Comparison of ENCODE assay signal across 9 mouse cellular contexts in the genomic region with DNA sequence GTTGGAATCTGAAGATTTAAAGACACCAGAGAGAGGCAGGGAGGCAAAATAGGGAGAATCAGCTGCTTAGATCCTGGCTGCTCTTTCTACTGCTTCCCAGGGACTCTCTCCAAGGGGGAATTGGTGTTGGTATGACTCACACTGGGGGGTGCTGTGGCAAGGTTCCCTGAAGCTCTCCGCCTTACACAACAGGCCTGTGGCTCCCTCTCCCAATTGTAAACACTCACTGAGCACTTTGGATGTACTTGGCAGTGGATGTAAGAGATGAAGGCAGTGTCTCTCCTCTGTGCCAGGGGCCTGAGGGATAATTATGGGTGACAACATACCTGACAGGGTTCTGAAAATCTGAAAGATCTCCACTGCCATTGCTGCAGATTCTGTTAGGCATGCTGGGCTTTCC.
DNase-seq lines count a peak whose midpoint lies in the region; ATAC-seq and TF ChIP-seq lines count a peak whose summit lies in the region.
"Had no signal": no experiment of that assay in that cellular context is flagged by ENCODE, and none has a peak within 500 bp of the region (broad histone marks: within the 10 kb centered on the region; RNA-seq: fewer than 3 reads in every experiment).

No protein-coding gene starts in this region.

- no peaks in the 10 kb centered on the region for H3K9me3 ChIP-seq in forebrain, embryonic 10.5 days
- H3K9me3 ChIP-seq: neural tube, embryonic 13.5 days had no signal

- H3K79me2 ChIP-seq in myocyte (ENCODE audit: control insufficient read depth, insufficient read depth) = no peaks in the 10 kb centered on the region

- no peak overlapping the region for H3K4me3 ChIP-seq in myocyte
- no peak overlapping the region for H3K4me3 ChIP-seq in forebrain, embryonic 10.5 days
- H3K4me3 ChIP-seq: neural tube, embryonic 13.5 days had no signal

- no peak overlapping the region for H3ac ChIP-seq in myocyte (ENCODE audit: control insufficient read depth, insufficient read length)

- TF ChIP-seq POLR2A in myocyte (IDR thresholded peaks at IDR 0.05; ENCODE audit: insufficient read length, low read depth) = no peak

- DNase-seq in gastrocnemius, adult 18-20 months (ENCODE audit: low spot score) = peak; percentile 73
- no peak for DNase-seq in gastrocnemius, postnatal 4 days (ENCODE audit: low spot score in 2 of 2)
- DNase-seq in brain, adult 2 months (ENCODE audit: low read depth, low spot score) = peak; percentile 87
- peak; percentile 58 for DNase-seq in heart, postnatal 25 days (ENCODE audit: low spot score)
- no peak for DNase-seq in forebrain, embryonic 10.5 days (ENCODE audit: extremely low spot score, low spot score)
- no peak for DNase-seq in thymus, postnatal 0 days (ENCODE audit: low spot score)

- intact Hi-C loops in heart, postnatal 25 days (cut with DNase I) = no loop called here

- no peak for ATAC-seq in megakaryocyte, adult 5-6 weeks (ENCODE audit: poor library complexity, severe bottlenecking)

- peaks cover 5% of the 10 kb centered on the region for H3K4me1 ChIP-seq in forebrain, embryonic 10.5 days
- H3K4me1 ChIP-seq: neural tube, embryonic 13.5 days had no signal

- WGBS in forebrain, embryonic 10.5 days = 92% methylated on average over 1 of the region's 1 CpGs

- H3K36me3 ChIP-seq in myocyte (ENCODE audit: control insufficient read depth, insufficient read depth) = no peaks in the 10 kb centered on the region
- H3K36me3 ChIP-seq in forebrain, embryonic 10.5 days (replicated peaks) = no peaks in the 10 kb centered on the region
- H3K36me3 ChIP-seq: neural tube, embryonic 13.5 days had no signal

- H3K4me2 ChIP-seq in myocyte (ENCODE audit: low read depth) = peak overlapping the region; percentile 32
- H3K4me2 ChIP-seq: neural tube, embryonic 13.5 days had no signal

- H3K27ac ChIP-seq in forebrain, embryonic 10.5 days = no peak overlapping the region
- H3K27ac ChIP-seq: neural tube, embryonic 13.5 days had no signal

- peaks cover 7% of the 10 kb centered on the region for H3K27me3 ChIP-seq in myocyte (ENCODE audit: control insufficient read depth, insufficient read depth, insufficient read length)
- no peaks in the 10 kb centered on the region for H3K27me3 ChIP-seq in forebrain, embryonic 10.5 days (ENCODE audit: poor library complexity, severe bottlenecking)
- H3K27me3 ChIP-seq: neural tube, embryonic 13.5 days had no signal

TF ChIP-seq in myocyte, 11 proteins besides CTCF, POLR2A, EP300 and RAD21:
- TF ChIP-seq SRF (IDR thresholded peaks at IDR 0.05; ENCODE audit: control insufficient read depth, insufficient read length, low read depth) (no peak), E2F4 (IDR thresholded peaks at IDR 0.05; ENCODE audit: insufficient read depth) (no peak), CEBPB (IDR thresholded peaks at IDR 0.05; ENCODE audit: insufficient read depth, poor library complexity, severe bottlenecking) (no peak)

Comparison
In these comparisons a context has a peak if more than half of its experiments do, and no peak if none do; other contexts are left out.
1. DNase-seq: peak in gastrocnemius, adult 18-20 months (single experiment), brain, adult 2 months (single experiment) and heart, postnatal 25 days (single experiment); none in gastrocnemius, postnatal 4 days (0 of 2), forebrain, embryonic 10.5 days (single experiment) and thymus, postnatal 0 days (single experiment).